Mouse (Mus musculus) layer of hippocampus, adult 9-10 months (tissue): ENCODE data around the gene Tmem132c.

Experiments used
- DNase-seq: peaks from one replicate; pipeline ENCODE4 v3.0.0; 2022; ENCODE audit warnings: low spot score

Gene Tmem132c

DNA sequence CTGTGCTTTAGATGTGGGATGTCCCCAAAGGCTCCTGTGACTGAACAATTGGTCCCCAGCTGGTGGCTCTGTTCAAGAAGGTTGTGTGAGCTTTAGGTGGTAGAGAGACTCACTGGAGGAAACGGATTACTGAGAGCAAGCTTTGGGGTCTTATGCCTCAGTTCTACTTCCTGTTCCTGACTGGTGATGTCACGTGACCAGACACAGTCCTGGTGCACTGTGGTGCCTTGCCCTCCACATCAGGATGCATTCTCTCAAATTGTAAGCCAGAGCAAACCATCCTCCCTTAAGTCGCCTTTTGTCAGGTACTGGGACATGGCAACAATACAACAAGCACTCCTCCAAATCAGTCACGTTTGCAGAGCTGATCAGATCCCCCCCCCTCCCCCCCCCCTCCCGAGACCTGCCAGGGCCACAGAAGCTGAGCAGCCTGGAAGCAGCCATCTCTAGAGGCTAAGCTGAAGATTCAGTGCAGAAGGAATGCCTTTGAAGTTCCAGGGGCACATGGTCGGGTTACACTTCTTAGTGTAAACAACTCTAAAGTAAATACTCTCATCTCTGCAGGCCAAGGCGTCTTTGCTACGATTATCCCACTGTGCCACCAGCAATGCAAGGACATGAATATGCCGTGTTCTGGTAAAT is 164.5 kb downstream of the Tmem132c start:
- DNase-seq: no peak

DNA sequence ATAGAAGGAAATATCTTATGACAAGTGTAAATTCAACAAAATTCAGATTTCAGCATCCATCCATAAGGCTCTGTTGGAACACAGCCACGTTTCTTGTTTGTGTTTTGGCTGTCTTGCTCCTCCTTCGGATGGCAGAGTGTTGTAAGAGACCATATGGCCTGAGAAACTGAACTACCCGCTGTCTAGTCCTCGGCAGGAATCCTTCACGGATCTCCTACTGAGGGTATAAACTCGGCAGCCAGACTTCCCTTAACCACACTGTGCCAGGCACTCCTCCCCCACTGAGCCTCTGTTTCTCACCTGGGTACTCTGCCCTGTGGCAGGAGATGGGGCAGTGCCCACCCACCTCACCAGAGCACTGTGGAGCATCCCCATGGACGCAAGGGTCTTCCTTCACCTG is 174.9 kb downstream of the Tmem132c start:
- peak; percentile 5 for DNase-seq

- DNase-seq: no peak
Measured at GRCm38 (mm10) chr5:127423936-127424335, 182.3 kb downstream of the Tmem132c start.

- no peak for DNase-seq
Measured at GRCm38 (mm10) chr5:127429124-127429523, 187.5 kb downstream of the Tmem132c start.

GRCm38 (mm10) chr5:127431561-127431960 is 190.0 kb downstream of the Tmem132c start:
- DNase-seq: no peak

DNA sequence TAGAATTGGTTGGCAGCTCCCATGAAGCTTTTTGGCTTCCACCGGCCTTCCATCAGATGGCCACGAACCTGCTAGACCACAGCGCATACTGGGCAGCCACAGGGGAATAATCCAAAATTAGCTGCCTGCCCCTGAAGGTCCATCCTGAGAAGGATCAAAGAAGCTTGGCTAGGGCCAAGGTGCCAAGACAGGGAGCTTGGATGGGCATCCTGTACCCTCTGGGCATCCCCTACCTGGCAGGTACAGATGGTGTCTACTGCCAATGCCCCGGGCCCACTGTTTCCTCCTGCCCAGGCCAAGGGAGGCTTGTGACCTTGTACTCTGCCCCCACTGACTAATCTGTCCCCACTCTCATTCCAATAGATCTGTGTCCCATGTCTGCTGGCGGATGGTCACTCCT is 195.2 kb downstream of the Tmem132c start:
- DNase-seq: no peak

DNA sequence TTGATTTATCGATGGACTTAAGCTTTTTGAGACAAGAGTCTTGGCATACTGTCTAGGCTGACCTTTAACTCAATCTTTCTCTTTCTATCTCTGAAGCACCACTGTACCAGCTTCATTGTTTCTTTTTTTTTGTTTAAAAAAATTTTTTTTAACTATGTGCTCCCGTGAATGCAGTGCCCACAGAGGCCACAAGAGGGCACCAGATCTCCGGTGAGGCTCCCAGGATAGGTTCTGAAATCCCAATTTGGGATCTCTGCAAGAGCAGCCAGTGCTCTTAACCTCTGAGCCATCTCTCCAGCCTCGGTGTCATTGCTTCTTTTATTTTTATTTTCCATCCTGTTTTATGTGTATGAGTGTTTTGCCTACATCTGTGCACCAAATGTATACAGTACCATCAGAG is 197.0 kb downstream of the Tmem132c start:
- no peak for DNase-seq

DNA sequence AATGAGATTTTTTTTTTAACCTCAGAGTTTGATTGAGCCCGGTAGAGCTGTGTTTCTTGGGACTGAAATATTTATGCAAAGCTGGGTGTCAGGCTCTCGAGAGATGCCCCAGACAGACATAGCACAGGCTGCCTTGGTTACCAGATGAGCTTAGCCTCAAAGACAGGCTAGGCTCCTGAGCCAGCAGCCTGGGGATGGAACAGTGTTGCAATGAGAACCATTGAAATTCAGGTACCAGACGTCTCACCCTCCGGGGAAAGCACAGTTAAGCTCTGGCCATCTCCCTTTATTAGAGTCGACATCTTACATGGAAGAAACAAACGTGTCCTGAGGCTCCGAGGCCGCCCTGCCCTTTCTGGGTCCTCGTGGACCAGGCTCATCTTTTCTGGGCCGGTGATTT is 200.4 kb downstream of the Tmem132c start:
- no peak for DNase-seq

- DNase-seq: no peak
Measured at GRCm38 (mm10) chr5:127453580-127453979, 212.0 kb downstream of the Tmem132c start.

GRCm38 (mm10) chr5:127454068-127454467 is 212.5 kb downstream of the Tmem132c start:
- DNase-seq: no peak

GRCm38 (mm10) chr5:127456076-127456475 is 214.5 kb downstream of the Tmem132c start:
- DNase-seq: no peak

DNA sequence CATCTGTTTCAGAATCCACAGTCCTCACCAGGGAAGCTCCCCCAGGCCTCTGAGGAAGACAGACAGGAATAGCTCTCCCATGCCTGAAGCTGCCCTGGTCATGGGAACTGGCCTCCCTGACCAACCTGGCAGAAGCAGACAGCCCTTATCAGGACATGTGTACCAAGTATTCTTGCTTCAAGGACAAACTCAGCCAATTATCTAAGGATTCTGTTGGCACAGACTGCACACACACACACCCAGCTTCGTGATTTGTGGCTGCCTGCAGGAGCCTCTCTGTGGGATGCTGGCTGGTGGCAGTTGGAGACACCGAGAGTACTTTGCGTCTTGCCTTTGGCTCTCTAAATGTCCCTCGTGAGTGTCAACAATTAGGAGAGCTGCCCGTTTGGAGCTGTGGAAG is 226.5 kb downstream of the Tmem132c start:
- DNase-seq: no peak

GRCm38 (mm10) chr5:127470351-127470750 is 228.7 kb downstream of the Tmem132c start:
- no peak for DNase-seq

- DNase-seq: no peak
Measured at GRCm38 (mm10) chr5:127471902-127472301, 230.3 kb downstream of the Tmem132c start.

DNA sequence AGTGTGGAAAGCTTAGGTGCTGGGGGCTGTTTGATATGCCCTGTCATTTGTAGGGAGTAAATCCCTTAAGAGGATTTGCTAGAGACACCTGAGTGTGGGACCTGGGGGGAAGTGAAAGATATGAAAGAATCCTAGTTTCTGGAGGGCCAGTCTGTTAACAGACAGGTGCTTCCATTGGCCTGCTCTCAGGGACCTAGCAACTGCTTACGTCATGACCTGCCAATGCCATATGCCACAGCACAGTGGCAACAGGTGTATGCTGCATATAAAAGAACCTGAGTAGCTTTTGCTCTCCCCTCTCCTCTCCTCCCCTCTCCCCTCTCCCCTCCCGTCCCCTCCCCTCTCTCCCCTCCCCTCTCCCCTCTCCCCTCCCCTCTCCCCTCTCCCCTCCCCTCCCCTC is 232.1 kb downstream of the Tmem132c start:
- no peak for DNase-seq

GRCm38 (mm10) chr5:127474856-127475255 is 233.2 kb downstream of the Tmem132c start:
- DNase-seq: no peak

DNA sequence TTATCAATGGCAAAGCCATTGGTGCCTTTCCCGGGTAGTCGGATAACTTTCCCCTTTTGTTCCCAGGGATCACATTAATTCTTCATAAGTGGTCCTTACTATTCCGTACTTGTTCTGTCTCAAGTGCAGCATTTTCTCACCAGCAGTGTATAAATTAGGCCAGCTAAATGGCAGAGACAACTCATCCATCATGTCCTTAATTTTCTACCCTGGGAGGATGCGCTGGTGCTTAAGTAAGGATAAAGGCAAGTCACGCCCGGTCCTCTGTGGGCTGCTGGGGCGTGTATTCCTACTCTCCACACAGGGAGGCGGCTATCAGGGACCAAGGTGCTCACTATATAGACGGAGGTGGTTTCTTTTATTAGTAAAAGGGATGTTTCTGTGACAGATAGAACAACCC is 236.2 kb downstream of the Tmem132c start:
- DNase-seq: no peak

DNA sequence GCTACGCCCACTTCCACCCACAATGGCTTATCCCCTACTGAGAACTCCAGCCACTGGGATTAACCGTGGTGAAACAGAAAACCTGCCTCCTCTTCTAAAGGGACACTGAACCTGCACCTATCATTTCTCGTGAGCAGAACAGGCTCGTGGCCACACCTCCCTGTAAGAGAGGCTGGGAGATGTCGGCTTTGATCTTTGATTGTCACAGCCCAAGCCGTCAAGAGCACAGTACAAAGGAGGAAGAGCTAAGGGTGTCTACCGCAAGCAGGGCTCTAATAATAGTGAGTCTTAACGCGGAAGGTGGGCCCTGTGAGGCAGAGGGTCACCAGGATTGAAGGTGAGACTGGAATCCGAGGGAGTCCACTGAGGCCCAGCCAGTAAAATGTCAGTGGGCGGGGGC is 236.7 kb downstream of the Tmem132c start:
- no peak for DNase-seq

DNA sequence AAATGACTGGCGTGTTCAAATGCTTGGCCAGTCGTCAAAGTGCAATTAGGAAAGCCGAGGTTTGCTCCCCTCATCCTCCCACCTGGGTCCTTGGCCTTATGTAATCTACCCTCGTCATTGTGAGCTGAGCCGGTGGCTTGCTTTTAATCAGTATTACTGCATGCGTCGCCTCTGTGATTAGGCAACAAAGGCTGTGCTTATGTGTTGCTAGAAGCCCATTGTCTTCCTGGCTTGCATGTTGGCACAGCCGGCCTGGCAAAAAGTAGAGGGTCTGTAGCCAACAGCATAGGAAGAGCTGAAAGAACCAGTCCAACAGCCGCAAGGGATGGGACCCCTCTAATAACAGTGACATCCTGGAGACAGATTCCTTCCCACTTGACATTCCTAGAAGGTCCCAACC is 239.3 kb downstream of the Tmem132c start:
- no peak for DNase-seq

DNA sequence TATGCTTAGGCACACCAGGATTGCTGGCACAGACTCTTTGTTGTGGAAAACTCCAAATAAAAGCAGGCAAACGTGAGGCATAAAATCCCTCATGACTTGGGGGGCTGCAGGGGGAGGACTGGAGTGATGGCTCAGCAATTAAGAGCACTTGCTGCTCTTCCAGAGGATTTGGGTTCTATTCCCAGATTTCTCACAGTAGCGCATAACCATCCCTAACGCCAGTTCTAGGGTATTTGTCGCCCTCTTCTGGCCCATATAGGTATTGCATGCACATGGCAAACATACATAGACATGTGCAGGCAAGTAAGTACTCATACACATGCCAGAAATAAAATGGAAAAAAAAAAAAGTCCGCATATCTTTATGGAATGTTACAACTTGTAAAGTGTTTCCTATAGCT is 239.8 kb downstream of the Tmem132c start:
- no peak for DNase-seq

DNA sequence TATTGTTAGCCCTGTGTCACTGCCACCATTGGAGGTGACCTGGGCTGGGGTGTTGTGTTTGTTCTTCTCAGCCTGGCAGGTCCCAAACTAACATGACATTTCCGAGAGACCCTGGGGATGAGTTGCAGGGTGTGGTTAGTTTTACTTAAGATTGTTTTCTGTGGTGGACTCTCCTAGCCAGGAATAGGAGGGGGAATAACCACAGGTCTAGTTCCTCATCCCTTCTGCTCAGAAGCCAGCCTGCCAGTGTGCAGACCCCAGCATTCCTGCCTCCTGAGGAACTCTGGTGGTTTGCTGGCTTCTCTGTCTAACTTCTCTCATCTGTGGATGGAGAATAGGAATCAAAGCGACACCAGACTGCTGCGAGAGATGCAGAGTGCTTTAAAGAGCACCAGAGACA is 240.7 kb downstream of the Tmem132c start:
- no peak for DNase-seq

DNA sequence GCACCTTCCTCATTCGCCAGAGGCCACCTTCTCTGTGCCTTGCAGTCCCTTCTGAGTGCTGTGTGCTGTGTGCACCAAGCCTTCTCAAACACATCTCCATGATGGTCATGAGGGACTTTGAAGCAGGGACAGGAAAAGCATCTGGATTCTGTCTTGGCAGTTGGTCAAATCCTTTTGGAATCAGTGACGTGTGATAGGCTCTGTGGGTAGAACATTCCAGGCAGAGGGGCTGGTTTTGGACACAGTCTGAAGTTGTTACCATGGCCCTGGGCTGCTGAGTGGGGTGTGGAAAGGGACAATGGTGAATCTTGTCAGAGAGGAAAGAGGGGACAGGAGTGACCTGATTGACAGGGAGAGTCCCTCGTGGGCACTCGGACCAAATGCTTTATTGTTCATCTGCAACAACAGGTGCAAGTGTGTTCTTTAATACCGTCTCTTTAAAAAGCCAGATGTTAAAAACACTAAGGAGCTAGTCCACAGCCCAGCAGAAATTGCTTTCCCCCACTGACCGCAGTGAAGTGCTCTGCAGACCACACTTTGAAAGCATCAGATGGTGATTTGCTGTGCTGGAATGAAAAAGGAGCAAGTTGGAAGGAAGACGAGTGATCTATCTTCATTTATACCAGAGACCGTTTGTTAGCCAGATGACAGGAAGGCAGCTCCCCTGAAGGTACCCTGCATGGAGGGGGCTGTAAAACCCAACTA is 242.5 kb downstream of the Tmem132c start:
- no peak for DNase-seq

GRCm38 (mm10) chr5:127484813-127485486 is 243.3 kb downstream of the Tmem132c start:
- DNase-seq: no peak
